Mouse (Mus musculus) retina, postnatal 7 days (tissue): ENCODE data around the gene Catsper4.
"Not testable (repeated sequence)": the region's sequence is repeated elsewhere in the genome, so short reads cannot be mapped to it uniquely, and the experiment has no call there.

Source experiments
- DNase-seq: peaks from one replicate; pipeline ENCODE4 v3.0.0-alpha.2; 2012; ENCODE audit warnings: low read depth, low spot score

Gene Catsper4

GRCm38 (mm10) chr4:134227194-134227593, at the start of gene Catsper4:
TSS of gene Catsper4 (minus strand) at chr4:134227383.
- no peak for DNase-seq

- no peak for DNase-seq
These were observed 46.5 kb upstream of the Catsper4 start for GRCm38 (mm10) chr4:134273417-134274345.

- no peak for DNase-seq
These were observed 45.7 kb upstream of the Catsper4 start for GRCm38 (mm10) chr4:134272731-134273416.

- no peak for DNase-seq
These were observed 44.8 kb upstream of the Catsper4 start for GRCm38 (mm10) chr4:134271979-134272378.

- not testable (repeated sequence) for DNase-seq
These were observed 42.4 kb upstream of the Catsper4 start for GRCm38 (mm10) chr4:134269622-134270021.

GRCm38 (mm10) chr4:134268102-134268655, 41.0 kb upstream of the Catsper4 start:
- DNase-seq, result no peak

GRCm38 (mm10) chr4:134265860-134266585, 38.8 kb upstream of the Catsper4 start:
- DNase-seq, result no peak

- DNase-seq, result no peak
These were observed 36.0 kb upstream of the Catsper4 start for GRCm38 (mm10) chr4:134263191-134263590.

- no peak for DNase-seq
These were observed 31.2 kb upstream of the Catsper4 start for GRCm38 (mm10) chr4:134258354-134258753.

GRCm38 (mm10) chr4:134257198-134258009, 30.2 kb upstream of the Catsper4 start:
- no peak for DNase-seq

GRCm38 (mm10) chr4:134256407-134257197, 29.4 kb upstream of the Catsper4 start:
- no peak for DNase-seq

GRCm38 (mm10) chr4:134255854-134256253, 28.7 kb upstream of the Catsper4 start:
- DNase-seq, result no peak

- no peak for DNase-seq
These were observed 27.7 kb upstream of the Catsper4 start for GRCm38 (mm10) chr4:134254835-134255234.

GRCm38 (mm10) chr4:134253722-134254324, 26.6 kb upstream of the Catsper4 start, which contains the start of gene Grrp1:
TSS of gene Grrp1 (minus strand) at chr4:134254106.
- DNase-seq, result no peak

GRCm38 (mm10) chr4:134252911-134253721, 25.9 kb upstream of the Catsper4 start:
- no peak for DNase-seq

- DNase-seq, result no peak
These were observed 25.1 kb upstream of the Catsper4 start for GRCm38 (mm10) chr4:134252131-134252910.

- DNase-seq, result no peak
These were observed 24.3 kb upstream of the Catsper4 start for GRCm38 (mm10) chr4:134251241-134252130.
